Mouse (Mus musculus) kidney, postnatal 0 days (tissue): ENCODE data around the gene Snrpn. TPM values are rescaled to one million over a fixed set of nuclear protein-coding genes. Genes with fewer than 3 reads are reported as not detected.

Source experiments
- ATAC-seq: fragments of 200-750 bp; cut with Nextera tagmentation; replicated peaks from 2 replicates; pipeline ENCODE4 v1.8.0; 2017; ENCODE audit warnings: low read depth, moderate number of reproducible peaks, moderate TSS enrichment, moderate library complexity; ENCODE audit not compliant: low FRiP score
- DNase-seq: peaks from one replicate; pipeline ENCODE4 v3.0.0-alpha.2; 2016; ENCODE audit warnings: low spot score
- H3K27ac ChIP-seq: fragments of 300-500 bp; sonication (generic); 2 replicates; pipeline ENCODE4 v1.5.1; 2014; ENCODE audit warnings: mild to moderate bottlenecking
- H3K27me3 ChIP-seq: fragments of 300-500 bp; sonication (generic); 2 replicates; pipeline ENCODE4 v1.6.1; 2014; ENCODE audit warnings: low read length, mixed read lengths; ENCODE audit not compliant: insufficient read depth
- H3K36me3 ChIP-seq: fragments of 300-500 bp; sonication (generic); 2 replicates; pipeline ENCODE4 v1.6.1; 2014; ENCODE audit warnings: low read length, mixed read lengths; ENCODE audit not compliant: insufficient read depth
- H3K4me1 ChIP-seq: fragments of 300-500 bp; sonication (generic); replicated peaks from 2 replicates; pipeline ENCODE4 v1.6.1; 2014; ENCODE audit warnings: antibody characterized with exemption, low read length, mixed read lengths; ENCODE audit not compliant: insufficient read depth
- H3K4me2 ChIP-seq: fragments of 300-500 bp; sonication (generic); 2 replicates; pipeline ENCODE4 v1.6.1; 2014; ENCODE audit warnings: mild to moderate bottlenecking, low read length, moderate library complexity, mixed read lengths
- H3K4me3 ChIP-seq: fragments of 300-500 bp; sonication (generic); replicated peaks from 2 replicates; pipeline ENCODE4 v1.5.1; 2014; ENCODE audit warnings: low read depth, low read length
- H3K9ac ChIP-seq: fragments of 300-500 bp; sonication (generic); 2 replicates; pipeline ENCODE4 v1.6.1; 2014; ENCODE audit warnings: low read depth, low read length
- H3K9me3 ChIP-seq: fragments of 300-500 bp; sonication (generic); replicated peaks from 2 replicates; pipeline ENCODE4 v1.6.1; 2016; ENCODE audit warnings: low read length, inconsistent platforms, mixed read lengths
- CTCF ChIP-seq: IDR thresholded peaks from 2 replicates; pipeline ENCODE4 v1.5.1; 2016; ENCODE audit warnings: antibody characterized with exemption, low read depth, mild to moderate bottlenecking, moderate library complexity
- WGBS: fragments of 180-500 bp; shearing (Covaris S2); extraction: QIAGEN DNeasy Blood & Tissue Kit; methylation state at CpG from one replicate; pipeline ENCODE4 v1.1.7; 2014; 5-methylcytosine and 5-hydroxymethylcytosine counted together
- polyA plus RNA-seq: library from polyadenylated mRNA; unstranded; fragments of >200 nt; fragmentation: Nextera tagmentation; extraction: Ambion mirVana; gene quantifications from 2 replicates; pipeline ENCODE4 v1.2.1, GENCODE M21; 2015

The Snrpn gene
- polyA plus RNA-seq, 1 experiment from 2014 or later, result 26.1 TPM

GRCm38 (mm10) chr7:60097154-60097859 is 42.7 kb downstream of the Snrpn start:
- DNase-seq (no peak), ATAC-seq (no peak)
- no peak for TF ChIP-seq CTCF

GRCm38 (mm10) chr7:60076301-60076700 is 63.7 kb downstream of the Snrpn start:
- Histone ChIP-seq H3K9ac (no peak overlapping the region), H3K4me3 (no peak overlapping the region), H3K4me2 (no peak overlapping the region), H3K4me1 (no peaks in the 10 kb centered on the region), H3K27me3 (no peaks in the 10 kb centered on the region), H3K9me3 (no peaks in the 10 kb centered on the region), H3K27ac (no peak overlapping the region), H3K36me3 (no peaks in the 10 kb centered on the region)
- ATAC-seq (no peak), DNase-seq (no peak)
- no peak for TF ChIP-seq CTCF
- WGBS, result 62% methylated on average over 2 of the region's 2 CpGs

More at GRCm38 (mm10) chr7:60097154-60097859, 42.7 kb downstream of the Snrpn start:
- H3K9ac ChIP-seq, result no peak overlapping the region
- H3K4me3 ChIP-seq, result no peak overlapping the region
- H3K27me3 ChIP-seq, result no peaks in the 10 kb centered on the region
- H3K4me2 ChIP-seq, result no peak overlapping the region
- no peaks in the 10 kb centered on the region for H3K36me3 ChIP-seq
- H3K9me3 ChIP-seq, result no peaks in the 10 kb centered on the region
- H3K27ac ChIP-seq, result no peak overlapping the region
- 66% methylated on average over 3 of the region's 3 CpGs for WGBS
- no peaks in the 10 kb centered on the region for H3K4me1 ChIP-seq

- 73% methylated on average over 6 of the region's 6 CpGs for WGBS
- TF ChIP-seq CTCF, result no peak
Measured at GRCm38 (mm10) chr7:60047481-60048201, 92.4 kb downstream of the Snrpn start.

GRCm38 (mm10) chr7:60013186-60013585 is 126.8 kb downstream of the Snrpn start:
- H3K4me1 ChIP-seq, result no peaks in the 10 kb centered on the region
- H3K27me3 ChIP-seq, result no peaks in the 10 kb centered on the region
- no peaks in the 10 kb centered on the region for H3K9me3 ChIP-seq
- DNase-seq, result no peak
- no peak for TF ChIP-seq CTCF
- H3K4me3 ChIP-seq, result no peak overlapping the region
- H3K36me3 ChIP-seq, result no peaks in the 10 kb centered on the region
- no peak overlapping the region for H3K27ac ChIP-seq
- H3K4me2 ChIP-seq, result no peak overlapping the region
- WGBS, result 54% methylated on average over 3 of the region's 3 CpGs
- no peak for ATAC-seq
- H3K9ac ChIP-seq, result no peak overlapping the region

More at GRCm38 (mm10) chr7:60047481-60048201, 92.4 kb downstream of the Snrpn start:
- Histone ChIP-seq H3K27ac (no peak overlapping the region), H3K36me3 (no peaks in the 10 kb centered on the region), H3K9me3 (no peaks in the 10 kb centered on the region), H3K4me2 (no peak overlapping the region), H3K9ac (no peak overlapping the region), H3K4me3 (no peak overlapping the region), H3K4me1 (no peaks in the 10 kb centered on the region), H3K27me3 (no peaks in the 10 kb centered on the region)
- no peak for DNase-seq
- no peak for ATAC-seq

- Histone ChIP-seq H3K4me1 (no peaks in the 10 kb centered on the region), H3K9ac (no peak overlapping the region), H3K4me2 (no peak overlapping the region), H3K9me3 (no peaks in the 10 kb centered on the region), H3K36me3 (no peaks in the 10 kb centered on the region), H3K27ac (no peak overlapping the region), H3K4me3 (no peak overlapping the region), H3K27me3 (no peaks in the 10 kb centered on the region)
- DNase-seq, result no peak
- no peak for ATAC-seq
- peak; percentile 34; the same call in 1 of the 2 replicates for TF ChIP-seq CTCF
- 46% methylated on average over 3 of the region's 3 CpGs for WGBS
Measured at GRCm38 (mm10) chr7:60007727-60008360, 132.2 kb downstream of the Snrpn start.

- H3K4me1 ChIP-seq, result no peaks in the 10 kb centered on the region
- ATAC-seq, result no peak
- no peak overlapping the region for H3K9ac ChIP-seq
- H3K36me3 ChIP-seq, result no peaks in the 10 kb centered on the region
- H3K27ac ChIP-seq, result no peak overlapping the region
- H3K4me3 ChIP-seq, result no peak overlapping the region
- TF ChIP-seq CTCF, result no peak
- no peak for DNase-seq
- H3K9me3 ChIP-seq, result no peaks in the 10 kb centered on the region
- H3K27me3 ChIP-seq, result no peaks in the 10 kb centered on the region
- no peak overlapping the region for H3K4me2 ChIP-seq
- WGBS, result 65% methylated on average over 2 of the region's 2 CpGs
Measured at GRCm38 (mm10) chr7:60006262-60006661, 133.8 kb downstream of the Snrpn start.
